Mouse (Mus musculus): ENCODE data around the gene Dars2. TPM values are rescaled to one million over a fixed set of nuclear protein-coding genes. Genes with fewer than 3 reads are reported as not detected.
"Not testable (repeated sequence)": the region's sequence is repeated elsewhere in the genome, so short reads cannot be mapped to it uniquely, and the experiment has no call there.

The Dars2 gene
- polyA plus RNA-seq, 1 experiment from 2014 or later, result 35.7 TPM

- H3K4me3 ChIP-seq (replicated peaks), result peak overlapping the region; percentile 74
Observed at GRCm38 (mm10) chr1:161035281-161035785, 35.1 kb downstream of the Dars2 start.

GRCm38 (mm10) chr1:161034435-161035280 is 35.8 kb downstream of the Dars2 start, which contains the start of gene Zbtb37:
TSS of gene Zbtb37 (minus strand) at chr1:161034849.
- WGBS, result under 1% methylated on average over 71 of the region's 76 CpGs
- peak; percentile 92 for ATAC-seq (ENCODE audit: insufficient number of reproducible peaks, insufficient read depth, low FRiP score, low TSS enrichment, low read depth)
- H3K9ac ChIP-seq (replicated peaks), result peak within 1 kb of the TSS; percentile 96
- no peaks in the 10 kb centered on the region for H3K27me3 ChIP-seq
- peaks cover 66% of the 10 kb centered on the region for H3K36me3 ChIP-seq
- H3K27ac ChIP-seq, result peak within 1 kb of the TSS; percentile 95
- no peaks in the 10 kb centered on the region for H3K9me3 ChIP-seq
- H3K4me3 ChIP-seq (replicated peaks), result peak within 1 kb of the TSS; percentile 74
- H3K4me1 ChIP-seq (replicated peaks), result peaks cover 18% of the 10 kb centered on the region
- H3K4me2 ChIP-seq, result peak within 1 kb of the TSS; percentile 93

More at GRCm38 (mm10) chr1:161035281-161035785, 35.1 kb downstream of the Dars2 start:
- peaks cover 60% of the 10 kb centered on the region for H3K36me3 ChIP-seq
- peak overlapping the region; percentile 95 for H3K27ac ChIP-seq
- H3K9me3 ChIP-seq, result no peaks in the 10 kb centered on the region
- 0% methylated on average over 14 of the region's 14 CpGs for WGBS
- no peaks in the 10 kb centered on the region for H3K27me3 ChIP-seq
- H3K9ac ChIP-seq (replicated peaks), result peak overlapping the region; percentile 96
- H3K4me2 ChIP-seq, result peak overlapping the region; percentile 93
- H3K4me1 ChIP-seq (replicated peaks), result peaks cover 18% of the 10 kb centered on the region
- ATAC-seq (ENCODE audit: insufficient number of reproducible peaks, insufficient read depth, low FRiP score, low TSS enrichment, low read depth), result peak; percentile 4; the same call in 1 of the 2 replicates

- H3K9ac ChIP-seq (replicated peaks), result peak overlapping the region; percentile 79
- H3K9me3 ChIP-seq, result no peaks in the 10 kb centered on the region
- peak overlapping the region; percentile 61 for H3K4me2 ChIP-seq
- H3K36me3 ChIP-seq, result peaks cover 66% of the 10 kb centered on the region
- ATAC-seq (ENCODE audit: insufficient number of reproducible peaks, insufficient read depth, low FRiP score, low TSS enrichment, low read depth), result no peak; the same call in 1 of the 2 replicates
- WGBS, result under 1% methylated on average over 21 of the region's 21 CpGs
- peak overlapping the region; percentile 95 for H3K27ac ChIP-seq
- H3K4me3 ChIP-seq (replicated peaks), result peak overlapping the region; percentile 74
- H3K4me1 ChIP-seq (replicated peaks), result peaks cover 18% of the 10 kb centered on the region
- no peaks in the 10 kb centered on the region for H3K27me3 ChIP-seq
Observed at GRCm38 (mm10) chr1:161033856-161034434, 36.5 kb downstream of the Dars2 start.

- H3K27ac ChIP-seq, result no peak overlapping the region
- no peaks in the 10 kb centered on the region for H3K27me3 ChIP-seq
- H3K36me3 ChIP-seq, result peaks cover 52% of the 10 kb centered on the region
- no peak overlapping the region for H3K9ac ChIP-seq (replicated peaks)
- H3K4me2 ChIP-seq, result no peak overlapping the region
- H3K4me3 ChIP-seq (replicated peaks), result no peak overlapping the region
- WGBS, result 93% methylated on average over 7 of the region's 7 CpGs
- no peak for ATAC-seq (ENCODE audit: insufficient number of reproducible peaks, insufficient read depth, low FRiP score, low TSS enrichment, low read depth)
- H3K4me1 ChIP-seq (replicated peaks), result peaks cover 15% of the 10 kb centered on the region
- no peaks in the 10 kb centered on the region for H3K9me3 ChIP-seq
Observed at GRCm38 (mm10) chr1:161032345-161032744, 38.1 kb downstream of the Dars2 start.

GRCm38 (mm10) chr1:161031881-161032280 is 38.6 kb downstream of the Dars2 start:
- ATAC-seq (ENCODE audit: insufficient number of reproducible peaks, insufficient read depth, low FRiP score, low TSS enrichment, low read depth), result no peak
- 92% methylated on average over 9 of the region's 9 CpGs for WGBS
- peaks cover 54% of the 10 kb centered on the region for H3K36me3 ChIP-seq

GRCm38 (mm10) chr1:161030058-161030457 is 40.4 kb downstream of the Dars2 start:
- WGBS, result 93% methylated on average over 3 of the region's 3 CpGs
- no peaks in the 10 kb centered on the region for H3K9me3 ChIP-seq
- no peak overlapping the region for H3K27ac ChIP-seq
- no peak overlapping the region for H3K4me3 ChIP-seq (replicated peaks)
- ATAC-seq (ENCODE audit: insufficient number of reproducible peaks, insufficient read depth, low FRiP score, low TSS enrichment, low read depth), result no peak
- H3K4me1 ChIP-seq (replicated peaks), result peaks cover 10% of the 10 kb centered on the region
- no peaks in the 10 kb centered on the region for H3K27me3 ChIP-seq
- no peak overlapping the region for H3K4me2 ChIP-seq
- no peak overlapping the region for H3K9ac ChIP-seq (replicated peaks)
- H3K36me3 ChIP-seq, result peaks cover 45% of the 10 kb centered on the region

More at GRCm38 (mm10) chr1:161031881-161032280, 38.6 kb downstream of the Dars2 start:
- peaks cover 12% of the 10 kb centered on the region for H3K4me1 ChIP-seq (replicated peaks)
- H3K27ac ChIP-seq, result no peak overlapping the region
- no peaks in the 10 kb centered on the region for H3K9me3 ChIP-seq
- no peak overlapping the region for H3K4me3 ChIP-seq (replicated peaks)
- H3K27me3 ChIP-seq, result no peaks in the 10 kb centered on the region
- H3K9ac ChIP-seq (replicated peaks), result no peak overlapping the region
- no peak overlapping the region for H3K4me2 ChIP-seq

- H3K9ac ChIP-seq (replicated peaks); H3K4me3 ChIP-seq (replicated peaks); H3K4me1 ChIP-seq (replicated peaks); H3K9me3 ChIP-seq; H3K27ac ChIP-seq; H3K4me2 ChIP-seq; ATAC-seq (ENCODE audit: insufficient number of reproducible peaks, insufficient read depth, low FRiP score, low TSS enrichment, low read depth); H3K27me3 ChIP-seq: not testable (repeated sequence)
- H3K36me3 ChIP-seq, result peaks cover 53% of the 10 kb centered on the region
- 66% methylated on average over 1 of the region's 1 CpGs for WGBS
Observed at GRCm38 (mm10) chr1:161028427-161028826, 42.0 kb downstream of the Dars2 start.

- Histone ChIP-seq H3K4me3 (replicated peaks) (no peak overlapping the region), H3K4me1 (replicated peaks) (no peaks in the 10 kb centered on the region), H3K4me2 (no peak overlapping the region), H3K9me3 (no peaks in the 10 kb centered on the region), H3K27ac (no peak overlapping the region), H3K9ac (replicated peaks) (no peak overlapping the region), H3K36me3 (peaks cover 50% of the 10 kb centered on the region), H3K27me3 (no peaks in the 10 kb centered on the region)
- 57% methylated on average over 2 of the region's 2 CpGs for WGBS
- no peak for ATAC-seq (ENCODE audit: insufficient number of reproducible peaks, insufficient read depth, low FRiP score, low TSS enrichment, low read depth)
Observed at GRCm38 (mm10) chr1:161027196-161027595, 43.3 kb downstream of the Dars2 start.

GRCm38 (mm10) chr1:161025410-161026210 is 44.8 kb downstream of the Dars2 start:
- ATAC-seq (ENCODE audit: insufficient number of reproducible peaks, insufficient read depth, low FRiP score, low TSS enrichment, low read depth), result no peak
- no peaks in the 10 kb centered on the region for H3K27me3 ChIP-seq
- H3K9ac ChIP-seq (replicated peaks), result no peak overlapping the region
- H3K27ac ChIP-seq, result no peak overlapping the region
- WGBS, result 91% methylated on average over 5 of the region's 5 CpGs
- H3K4me2 ChIP-seq, result no peak overlapping the region
- H3K4me1 ChIP-seq (replicated peaks), result no peaks in the 10 kb centered on the region
- H3K36me3 ChIP-seq, result peaks cover 41% of the 10 kb centered on the region
- no peak overlapping the region for H3K4me3 ChIP-seq (replicated peaks)
- no peaks in the 10 kb centered on the region for H3K9me3 ChIP-seq

- no peak overlapping the region for H3K9ac ChIP-seq (replicated peaks)
- no peak overlapping the region for H3K4me2 ChIP-seq
- no peak overlapping the region for H3K27ac ChIP-seq
- whole genome bisulfite sequencing, result 94% methylated on average over 14 of the region's 14 CpGs
- peaks cover 51% of the 10 kb centered on the region for H3K36me3 ChIP-seq
- no peaks in the 10 kb centered on the region for H3K4me1 ChIP-seq (replicated peaks)
- no peaks in the 10 kb centered on the region for H3K9me3 ChIP-seq
- H3K27me3 ChIP-seq, result no peaks in the 10 kb centered on the region
- H3K4me3 ChIP-seq (replicated peaks), result no peak overlapping the region
- no peak for ATAC-seq (ENCODE audit: insufficient number of reproducible peaks, insufficient read depth, low FRiP score, low TSS enrichment, low read depth)
Observed at GRCm38 (mm10) chr1:161020051-161020450, 50.4 kb downstream of the Dars2 start.

Data from limb, embryonic 12.5 days (tissue).